Mouse (Mus musculus) megakaryocyte progenitor cell, adult 5-6 weeks (primary cell): ENCODE measurements at regions not wholly inside any gene's neighbourhood (a gene's known extent, or its start where the extent isn't known, plus 50 kb on each side); places are given as distances from the start of the nearest gene placed in this dataset.
"Not testable (repeated sequence)": the region's sequence is repeated elsewhere in the genome, so short reads cannot be mapped to it uniquely, and the experiment has no call there.

Experiments used
- ATAC-seq: replicated peaks from 2 replicates; pipeline ENCODE4 v1.8.0; 2016; ENCODE audit warnings: mild to moderate bottlenecking, moderate TSS enrichment, inconsistent platforms; ENCODE audit not compliant: poor library complexity

- no peak for ATAC-seq
Measured at GRCm38 (mm10) chr7:138503016-138503415, 105.5 kb upstream of the Tcerg1l start.

- ATAC-seq: no peak
Measured at GRCm38 (mm10) chr7:138501347-138502014, 104.0 kb upstream of the Tcerg1l start.

- no peak for ATAC-seq
Measured at GRCm38 (mm10) chr7:138497771-138498170, 100.2 kb upstream of the Tcerg1l start.

- no peak for ATAC-seq
Measured at GRCm38 (mm10) chr7:138497202-138497601, 99.7 kb upstream of the Tcerg1l start.

GRCm38 (mm10) chr7:138493661-138494060 is 96.1 kb upstream of the Tcerg1l start:
- no peak for ATAC-seq

GRCm38 (mm10) chr7:138492261-138492660 is 94.7 kb upstream of the Tcerg1l start:
- ATAC-seq: no peak

- ATAC-seq: no peak
Measured at GRCm38 (mm10) chr7:138489471-138489870, 91.9 kb upstream of the Tcerg1l start.

- ATAC-seq: no peak
Measured at GRCm38 (mm10) chr7:138488201-138488720, 90.7 kb upstream of the Tcerg1l start.

- ATAC-seq: no peak
Measured at GRCm38 (mm10) chr7:138472891-138473455, 75.4 kb upstream of the Tcerg1l start.

- no peak for ATAC-seq
Measured at GRCm38 (mm10) chr7:138472371-138472770, 74.8 kb upstream of the Tcerg1l start.

- ATAC-seq: no peak
Measured at GRCm38 (mm10) chr7:138469211-138469610, 71.7 kb upstream of the Tcerg1l start.

- ATAC-seq: no peak
Measured at GRCm38 (mm10) chr7:138468436-138468835, 70.9 kb upstream of the Tcerg1l start.

GRCm38 (mm10) chr7:138467981-138468380 is 70.5 kb upstream of the Tcerg1l start:
- ATAC-seq: no peak

- ATAC-seq: no peak
Measured at GRCm38 (mm10) chr7:138467386-138467785, 69.9 kb upstream of the Tcerg1l start.

- no peak for ATAC-seq
Measured at GRCm38 (mm10) chr7:138457964-138458363, 60.4 kb upstream of the Tcerg1l start.

- ATAC-seq: no peak
Measured at GRCm38 (mm10) chr7:138455371-138455770, 57.8 kb upstream of the Tcerg1l start.

- not testable (repeated sequence) for ATAC-seq
Measured at GRCm38 (mm10) chr7:138454498-138455225, 57.1 kb upstream of the Tcerg1l start.

GRCm38 (mm10) chr7:138451321-138451720 is 53.8 kb upstream of the Tcerg1l start:
- ATAC-seq: no peak

- ATAC-seq: no peak
Measured at GRCm38 (mm10) chr7:138448519-138448918, 51.0 kb upstream of the Tcerg1l start.
